Comparison of ENCODE assay signal across 9 mouse cellular contexts in genomic region chr19:12466204-12466603, GRCm38 (mm10). TPM values are rescaled to one million over a fixed set of nuclear protein-coding genes. Genes with fewer than 3 reads are reported as not detected.
DNase-seq lines count a peak whose midpoint lies in the region; ATAC-seq and TF ChIP-seq lines count a peak whose summit lies in the region.
"Had no signal": no experiment of that assay in that cellular context is flagged by ENCODE, and none has a peak within 500 bp of the region (broad histone marks: within the 10 kb centered on the region; RNA-seq: fewer than 3 reads in every experiment).

No protein-coding gene starts in this region.

- H3K36me3 ChIP-seq in forebrain, embryonic 15.5 days = peaks cover 5% of the 10 kb centered on the region; the same call in 1 of the 2 replicates
- H3K36me3 ChIP-seq in spleen, adult 2 months (ENCODE audit: control insufficient read depth, insufficient read depth, low read length) = no peaks in the 10 kb centered on the region
- H3K36me3 ChIP-seq: embryonic facial prominence, embryonic 12.5 days had no signal

- no peak for TF ChIP-seq POLR2A in spleen, adult 2 months (IDR thresholded peaks at IDR 0.05; ENCODE audit: low read depth, low read length)

- H3K9ac ChIP-seq in forebrain, embryonic 15.5 days (replicated peaks) = no peak overlapping the region
- H3K9ac ChIP-seq: embryonic facial prominence, embryonic 12.5 days had no signal

- TF ChIP-seq CTCF in left cerebral cortex, adult 2 months (IDR thresholded peaks at IDR 0.05) = peak; percentile 83
- TF ChIP-seq CTCF in spleen, adult 2 months (IDR thresholded peaks at IDR 0.05; ENCODE audit: extremely low read depth, insufficient read depth, insufficient read length, insufficient replicate concordance) = peak; percentile 77; the same call in 1 of the 2 replicates

- DNase-seq in right cerebral cortex, adult 18-20 months = peak; percentile 69
- no peak for DNase-seq in right cerebral cortex, postnatal 25 days
- peak; percentile 48 for DNase-seq in cerebellum, adult 11-12 months
- DNase-seq in left cerebral cortex, adult 2 months (ENCODE audit: extremely low spot score in 1 of 2, low spot score in 2 of 2) = peak; percentile 49 to 62
- DNase-seq in mesoderm, embryonic 11.5 days (ENCODE audit: low read depth, low spot score) = peak; percentile 70
- peak in 1 of 2 experiments; percentile 60 for DNase-seq in spleen, adult 2 months (ENCODE audit: low read depth in 1 of 2, low spot score in 2 of 2)

- H3K9me3 ChIP-seq in forebrain, embryonic 15.5 days = no peaks in the 10 kb centered on the region
- H3K9me3 ChIP-seq: embryonic facial prominence, embryonic 12.5 days had no signal

- WGBS in forebrain, embryonic 15.5 days = 22% methylated on average over 7 of the region's 7 CpGs
- 15% methylated on average over 7 of the region's 7 CpGs for WGBS in spleen, adult 2 months

- intact Hi-C loops in left cerebral cortex, adult 2 months (cut with DNase I) = loop anchor here (2.0 to 5.0 kb wide), 2 partner anchors 36 to 127 kb away; partner anchors contain the start of gene Dtx4

- H3K4me1 ChIP-seq in forebrain, embryonic 15.5 days = no peaks in the 10 kb centered on the region
- H3K4me1 ChIP-seq in spleen, adult 2 months (ENCODE audit: control insufficient read depth, insufficient read depth, insufficient read length) = no peaks in the 10 kb centered on the region; the same call in 1 of the 2 replicates
- H3K4me1 ChIP-seq: embryonic facial prominence, embryonic 12.5 days had no signal

- H3K27ac ChIP-seq in forebrain, embryonic 15.5 days (replicated peaks) = no peak overlapping the region
- no peak overlapping the region for H3K27ac ChIP-seq in left cerebral cortex, adult 2 months
- no peak overlapping the region for H3K27ac ChIP-seq in spleen, adult 2 months (ENCODE audit: insufficient read depth, low read length)
- H3K27ac ChIP-seq: embryonic facial prominence, embryonic 12.5 days had no signal

- ATAC-seq in forebrain, embryonic 15.5 days (replicated peaks) = peak; percentile 36
- peak; percentile 68 for ATAC-seq in inflammation-experienced regulatory T-cells, adult 6 months

- no peak overlapping the region for H3K4me3 ChIP-seq in forebrain, embryonic 15.5 days
- H3K4me3 ChIP-seq in left cerebral cortex, adult 2 months = no peak overlapping the region
- H3K4me3 ChIP-seq in spleen, adult 2 months (ENCODE audit: extremely low read depth, insufficient read depth, insufficient read length) = no peak overlapping the region
- H3K4me3 ChIP-seq: embryonic facial prominence, embryonic 12.5 days had no signal

- H3K4me2 ChIP-seq in forebrain, embryonic 15.5 days (replicated peaks) = no peak overlapping the region
- H3K4me2 ChIP-seq: embryonic facial prominence, embryonic 12.5 days had no signal

- H3K27me3 ChIP-seq in forebrain, embryonic 15.5 days = no peaks in the 10 kb centered on the region
- H3K27me3 ChIP-seq in spleen, adult 2 months (ENCODE audit: control insufficient read depth, insufficient read depth, low read length) = no peaks in the 10 kb centered on the region
- H3K27me3 ChIP-seq: embryonic facial prominence, embryonic 12.5 days had no signal

RNA-seq across cellular contexts. Expression of gene Mpeg1, which starts 5.6 kb away (rescaled TPM):
- polyA plus RNA-seq in forebrain, embryonic 15.5 days (2015; fragmentation: Nextera tagmentation; extraction: Ambion mirVana) = 0.55 and 0.56 TPM in 2 replicates
- polyA plus RNA-seq in inflammation-experienced regulatory T-cells, adult 6 months (2017; shearing (Covaris generic)) = under 1 TPM in 2 of 3 experiments, not detected in 1; 0.17 to 0.97 TPM
- total RNA-seq in left cerebral cortex, adult 2 months (2021) = 1 to 10 TPM; 6.8 to 7.4 TPM
- polyA plus RNA-seq in spleen, adult 2 months (2012; rRNA removed) = 30.5 and 41.7 TPM in 2 replicates

RNA-seq across cellular contexts. Expression of gene Dtx4, which starts 35.0 kb away (rescaled TPM):
- 16.8 and 19.3 TPM in 2 replicates for polyA plus RNA-seq in forebrain, embryonic 15.5 days (2015; fragmentation: Nextera tagmentation; extraction: Ambion mirVana)
- polyA plus RNA-seq in inflammation-experienced regulatory T-cells, adult 6 months (2017; shearing (Covaris generic)) = 10 to 100 TPM in 2 of 3 experiments, under 1 TPM in 1; 0.96 to 13.7 (median 11.0) TPM
- total RNA-seq in left cerebral cortex, adult 2 months (2021) = 10 to 100 TPM; 36.0 to 36.3 TPM
- polyA plus RNA-seq in spleen, adult 2 months (2012; rRNA removed) = 4.3 TPM in 2 replicates

RNA-seq across cellular contexts. Expression of gene Pfpl, which starts 38.5 kb away (rescaled TPM):
- not detected in 2 replicates for polyA plus RNA-seq in forebrain, embryonic 15.5 days (2015; fragmentation: Nextera tagmentation; extraction: Ambion mirVana)
- not detected for polyA plus RNA-seq in inflammation-experienced regulatory T-cells, adult 6 months (2017; shearing (Covaris generic))
- not detected for total RNA-seq in left cerebral cortex, adult 2 months (2021)
- not detected in 2 replicates for polyA plus RNA-seq in spleen, adult 2 months (2012; rRNA removed)
- polyA plus RNA-seq: embryonic facial prominence, embryonic 12.5 days had no signal

RNA-seq across cellular contexts. Expression of gene Olfr1441, which starts 49.0 kb away (rescaled TPM):
- polyA plus RNA-seq in forebrain, embryonic 15.5 days (2015; fragmentation: Nextera tagmentation; extraction: Ambion mirVana) = not detected in 2 replicates
- polyA plus RNA-seq in inflammation-experienced regulatory T-cells, adult 6 months (2017; shearing (Covaris generic)) = not detected
- not detected for total RNA-seq in left cerebral cortex, adult 2 months (2021)
- not detected in 2 replicates for polyA plus RNA-seq in spleen, adult 2 months (2012; rRNA removed)
- polyA plus RNA-seq: embryonic facial prominence, embryonic 12.5 days had no signal

Comparison
In these comparisons a context has a peak if more than half of its experiments do, and no peak if none do; other contexts are left out.
1. RNA of gene Mpeg1, which starts 5.6 kb away (polyA plus RNA-seq): 30.5 to 41.7 TPM in spleen, adult 2 months; 0.55 to 0.56 TPM in forebrain, embryonic 15.5 days and 0.17 to 0.97 TPM in inflammation-experienced regulatory T-cells, adult 6 months; every median in the first group is over 10 times any median in the second.